Mouse (Mus musculus) embryonic fibroblast, embryonic 13.5 days (primary cell): Measurements from ENCODE around the gene Mcf2l.

Experiments
- CTCF ChIP-seq: IDR thresholded peaks from 2 replicates; pipeline ENCODE4 v1.5.1; 2011; ENCODE audit warnings: mild to moderate bottlenecking, control low read depth, low read length, moderate library complexity, borderline replicate concordance; ENCODE audit not compliant: insufficient read depth
- POLR2A ChIP-seq: IDR thresholded peaks from 2 replicates; pipeline ENCODE4 v1.6.1; 2011; ENCODE audit warnings: low read depth, mild to moderate bottlenecking, control low read depth, low read length, moderate library complexity

DNA sequence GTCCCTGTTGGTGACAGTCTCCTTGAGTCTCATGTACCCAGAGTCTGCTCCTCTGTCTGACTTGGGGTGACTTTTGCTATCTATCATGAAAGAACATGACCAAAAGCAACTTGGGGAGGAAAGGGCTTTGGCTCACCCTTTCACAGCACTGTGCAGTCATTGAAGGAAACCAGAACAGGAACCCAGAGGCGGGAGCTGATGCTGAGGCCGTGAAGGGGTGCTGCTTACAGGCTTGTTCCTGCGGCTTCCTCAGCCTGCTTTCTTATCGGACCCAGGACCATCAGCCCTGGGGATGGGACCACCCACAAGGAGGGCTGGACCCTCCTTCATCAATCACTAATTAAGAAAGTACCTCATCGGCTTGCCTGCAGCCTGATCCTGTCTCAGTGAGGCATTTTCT, 103.1 kb downstream of the Mcf2l start:
- TF ChIP-seq CTCF (no peak), POLR2A (no peak)
